Mouse (Mus musculus) ES-E14 (cell line): ENCODE measurements around the gene Cfap44. TPM values are rescaled to one million over a fixed set of nuclear protein-coding genes. Genes with fewer than 3 reads are reported as not detected.

Experiments
- DNase-seq: peaks from one replicate; pipeline ENCODE4 v3.0.0-alpha.2; 2013; ENCODE audit warnings: low read depth, low spot score
- H3K27ac ChIP-seq: 2 replicates; pipeline ENCODE4 v1.5.1; 2012; ENCODE audit warnings: low read depth, mild to moderate bottlenecking, low read length, moderate library complexity, mixed read lengths; ENCODE audit not compliant: poor library complexity, insufficient read depth, severe bottlenecking
- H3K36me3 ChIP-seq: 2 replicates; pipeline ENCODE4 v1.6.1; 2012; ENCODE audit warnings: mild to moderate bottlenecking, low read length, moderate library complexity, mixed read lengths; ENCODE audit not compliant: control insufficient read depth, poor library complexity, insufficient read depth, severe bottlenecking
- H3K4me1 ChIP-seq, 2 experiments: fragments of 150-350 bp in 1 of 2; sonication (generic) in 1 of 2; 2 replicates each; pipeline ENCODE4 v1.6.1; 2012; ENCODE audit warnings: low read length in 2 of 2, mild to moderate bottlenecking in 1 of 2, mixed read lengths in 1 of 2; ENCODE audit not compliant: control insufficient read depth in 2 of 2, insufficient read depth in 2 of 2, poor library complexity in 1 of 2
- H3K4me3 ChIP-seq, 2 experiments: fragments of 150-350 bp in 1 of 2; sonication (generic) in 1 of 2; 2 replicates each; pipeline ENCODE4 v1.5.1; 2012; ENCODE audit warnings: low read length in 2 of 2, low read depth in 1 of 2, mild to moderate bottlenecking in 1 of 2, mixed read lengths in 1 of 2; ENCODE audit not compliant: insufficient read depth in 1 of 2, poor library complexity in 1 of 2, severe bottlenecking in 1 of 2
- H3K9ac ChIP-seq: 2 replicates; pipeline ENCODE4 v1.6.1; 2012; ENCODE audit warnings: low read depth, mild to moderate bottlenecking, low read length, mixed read lengths; ENCODE audit not compliant: poor library complexity, insufficient read depth, severe bottlenecking
- H3K9me3 ChIP-seq: fragments of 150-350 bp; sonication (generic); 2 replicates; pipeline ENCODE4 v1.6.1; 2012; ENCODE audit warnings: low read depth, mild to moderate bottlenecking, low read length; ENCODE audit not compliant: control insufficient read depth, insufficient read depth
- CHD2 ChIP-seq: IDR thresholded peaks from 2 replicates; pipeline ENCODE4 v1.6.1; 2014; ENCODE audit warnings: mild to moderate bottlenecking, low read depth, low read length, inconsistent platforms
- HCFC1 ChIP-seq: IDR thresholded peaks from 2 replicates; pipeline ENCODE4 v1.6.1; 2012; ENCODE audit warnings: low read length, inconsistent platforms, borderline replicate concordance; ENCODE audit not compliant: insufficient read depth
- MAFK ChIP-seq: IDR thresholded peaks from 2 replicates; pipeline ENCODE4 v1.6.1; 2014; ENCODE audit warnings: mild to moderate bottlenecking, low read depth, low read length, inconsistent platforms; ENCODE audit not compliant: insufficient read depth
- ZC3H11A ChIP-seq: IDR thresholded peaks from 2 replicates; pipeline ENCODE4 v1.6.1; 2012; ENCODE audit warnings: low read depth, mild to moderate bottlenecking, inconsistent platforms, low read length, borderline replicate concordance
- ZNF384 ChIP-seq: IDR thresholded peaks from 2 replicates; pipeline ENCODE4 v1.6.1; 2012; ENCODE audit warnings: low read depth, low read length, inconsistent platforms
- in situ Hi-C, 2 experiments: fragments of 600-800 bp; cut with MboI; formaldehyde crosslinking; loops; one replicate each; pipeline ENCODE4 v1.15.1; 2025; ENCODE audit warnings: low sequenced_read_pairs in 2 of 2, inconsistent platforms in 1 of 2; ENCODE audit not compliant: unreplicated experiment in 2 of 2
- total RNA-seq: library from RNA; depleted of rRNA; stranded (reverse); fragments of 300-350 nt; gene quantifications from 2 replicates; pipeline ENCODE4 v1.2.3, GENCODE M21; 2012

The Cfap44 gene
- total RNA-seq, 1 experiment, result 0.22 TPM

DNA sequence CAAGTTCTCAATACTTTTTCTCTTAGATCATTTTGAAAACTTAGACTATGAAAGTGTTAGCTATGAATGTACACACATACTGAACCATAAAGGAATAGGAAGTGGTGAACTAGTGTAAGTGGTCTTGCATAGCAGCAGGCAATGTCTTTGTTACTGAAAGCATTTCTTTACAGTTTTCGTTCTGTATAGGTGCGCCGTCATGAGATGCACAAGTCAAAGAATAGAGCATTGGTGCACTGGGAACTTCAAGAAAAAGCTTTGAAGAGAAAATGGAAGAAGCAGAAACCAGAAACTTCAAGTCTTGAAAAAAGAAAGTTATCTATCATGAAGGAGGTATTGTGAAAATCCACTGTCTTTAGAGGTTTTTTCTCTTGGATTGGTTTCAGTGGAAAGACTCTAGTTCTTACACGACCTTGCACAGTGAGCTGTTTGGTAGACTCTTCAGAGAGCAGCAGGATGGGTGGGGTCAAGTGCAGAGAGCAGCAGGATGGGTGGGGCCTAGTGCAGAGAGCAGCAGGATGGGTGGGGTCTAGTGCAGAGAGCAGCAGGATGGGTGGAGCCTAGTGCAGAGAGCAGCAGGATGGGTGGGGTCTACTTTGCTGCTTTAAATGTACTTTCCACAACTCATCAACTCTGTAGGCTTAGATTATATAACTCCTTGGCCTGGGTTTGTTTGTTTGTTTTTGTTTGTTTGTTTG, 36.9 kb upstream of the Cfap44 start:
- in situ Hi-C loops, result loop anchor here in 1 of 2 experiments (10.0 kb wide), 1 partner anchor 113 kb away; no protein-coding TSS in a partner anchor
- DNase-seq, result peak; percentile 79

DNA sequence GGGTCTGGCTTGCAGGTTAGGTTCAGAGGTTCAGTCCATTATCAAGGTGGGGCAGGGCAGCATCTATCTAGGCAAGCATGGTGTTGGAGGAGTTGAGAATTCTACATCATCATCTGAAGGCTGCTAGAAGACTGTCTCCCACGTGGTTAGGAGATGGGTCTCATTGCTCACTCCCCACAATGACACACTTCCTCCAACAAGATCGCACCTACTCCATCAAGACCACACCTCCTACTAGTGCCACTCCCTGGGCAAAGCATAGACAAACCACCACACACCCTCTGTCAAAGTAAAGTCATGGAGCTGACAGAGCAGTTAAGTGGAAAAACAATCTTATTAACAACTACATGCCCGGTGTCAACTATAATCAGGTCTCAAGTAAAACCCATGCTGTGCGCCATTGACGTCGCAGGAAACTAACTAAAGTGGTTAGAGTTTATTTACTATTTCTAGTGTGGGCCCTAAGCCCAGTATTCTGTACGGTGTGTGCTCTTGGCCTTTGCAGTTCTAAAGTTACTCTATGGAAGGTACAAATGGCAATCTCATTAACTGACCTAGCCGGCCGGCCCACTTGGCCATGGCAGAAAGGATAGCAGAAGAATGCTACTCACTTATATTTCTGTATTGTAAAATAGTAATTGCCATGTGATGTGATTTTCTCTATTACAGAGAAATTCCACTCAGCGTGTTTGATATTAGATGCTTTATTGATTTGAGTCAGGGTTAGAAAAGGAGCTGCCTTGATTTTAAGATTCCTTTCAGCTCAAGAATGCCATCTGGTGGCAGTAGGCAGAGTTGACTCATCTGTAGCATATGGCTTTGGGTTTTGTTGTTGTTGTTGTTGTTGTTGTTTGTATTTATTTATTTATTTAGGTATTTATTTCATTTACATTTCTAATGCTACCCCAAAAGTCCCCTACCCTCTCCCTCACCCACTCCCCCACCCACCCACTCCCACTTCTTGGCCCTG, 32.4 kb upstream of the Cfap44 start:
- Histone ChIP-seq H3K9me3 (no peaks in the 10 kb centered on the region), H3K9ac (no peak overlapping the region), H3K4me3 (no peak overlapping the region), H3K36me3 (peaks cover 6% of the 10 kb centered on the region), H3K4me1 (peaks cover 3 to 5% of the 10 kb centered on the region in 2 experiments; a peak in 2 of 4 replicates), H3K27ac (no peak overlapping the region)
- no peak for TF ChIP-seq HCFC1
- no peak for TF ChIP-seq CHD2
- peak; percentile 73; the same call in 1 of the 2 replicates for TF ChIP-seq ZC3H11A
- TF ChIP-seq MAFK, result no peak
- no peak for DNase-seq
- in situ Hi-C loops, result no loop called here

More for the DNA sequence above, 36.9 kb upstream of the Cfap44 start:
- Histone ChIP-seq H3K27ac (no peak overlapping the region), H3K4me3 (no peak overlapping the region), H3K9me3 (no peaks in the 10 kb centered on the region), H3K4me1 (peaks cover 3 to 6% of the 10 kb centered on the region in 2 experiments; a peak in 2 of 4 replicates), H3K36me3 (peaks cover 4% of the 10 kb centered on the region; the same call in 1 of the 2 replicates), H3K9ac (no peak overlapping the region)
- no peak for TF ChIP-seq HCFC1
- TF ChIP-seq CHD2, result no peak
- TF ChIP-seq ZNF384, result no peak
- TF ChIP-seq ZC3H11A, result no peak
- TF ChIP-seq MAFK, result no peak

DNA sequence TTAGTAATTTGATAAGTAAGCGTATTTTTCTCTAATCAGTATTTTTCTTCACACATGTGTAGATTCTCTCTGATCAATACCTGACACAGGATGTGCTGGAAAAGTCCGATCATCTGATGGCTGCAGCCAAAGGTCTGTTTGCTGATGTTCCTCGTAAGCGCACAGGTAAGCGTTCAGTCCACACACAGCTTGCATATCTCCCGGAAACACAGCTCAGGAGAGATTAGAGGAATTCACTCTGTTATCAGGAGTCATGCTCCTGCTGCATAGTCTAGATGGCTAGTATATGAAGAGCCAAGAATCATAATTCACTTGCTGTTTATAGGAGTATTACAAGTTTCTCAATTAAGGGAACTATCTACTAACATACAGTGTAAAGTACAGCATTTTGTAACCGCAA, 29.1 kb upstream of the Cfap44 start:
- H3K27ac ChIP-seq, result no peak overlapping the region
- no peaks in the 10 kb centered on the region for H3K9me3 ChIP-seq
- no peak overlapping the region for H3K9ac ChIP-seq
- H3K4me1 ChIP-seq, result 0 out of 4 replicates have a peak, but pooled peaks cover 0 to 1% of the 10 kb centered on the region in 2 experiments
- peaks cover 9% of the 10 kb centered on the region for H3K36me3 ChIP-seq
- in situ Hi-C loops, result no loop called here
- no peak overlapping the region for H3K4me3 ChIP-seq
- DNase-seq, result no peak
- no peak for TF ChIP-seq HCFC1

DNA sequence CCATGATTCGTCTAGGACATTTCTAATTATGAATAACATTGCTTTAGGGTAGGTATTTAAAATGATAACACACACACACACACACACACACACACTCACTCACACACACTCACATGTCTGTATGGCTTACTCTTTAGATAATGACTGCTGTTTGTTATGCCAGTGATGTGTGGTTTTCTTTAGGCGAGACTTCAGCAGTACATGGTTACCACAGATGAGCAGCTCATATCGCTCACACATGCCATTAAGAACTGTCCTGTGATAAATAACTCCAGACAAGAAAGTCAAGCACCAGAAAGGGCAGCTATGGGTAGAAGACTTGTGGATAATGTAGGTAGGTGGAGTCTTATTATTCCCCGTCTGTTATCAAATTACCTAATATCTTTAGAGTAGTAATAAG, 19.1 kb upstream of the Cfap44 start:
- no peaks in the 10 kb centered on the region for H3K4me1 ChIP-seq
- no peak for DNase-seq
- in situ Hi-C loops, result no loop called here
- H3K9ac ChIP-seq, result no peak overlapping the region
- no peak overlapping the region for H3K4me3 ChIP-seq
- no peaks in the 10 kb centered on the region for H3K9me3 ChIP-seq
- H3K36me3 ChIP-seq, result peaks cover 14% of the 10 kb centered on the region
- H3K27ac ChIP-seq, result no peak overlapping the region
- TF ChIP-seq MAFK, result no peak
- no peak for TF ChIP-seq ZC3H11A
- no peak for TF ChIP-seq HCFC1
- no peak for TF ChIP-seq ZNF384
- no peak for TF ChIP-seq CHD2
